Mouse (Mus musculus): Measurements from ENCODE around the gene Mapk11.

GRCm38 (mm10) chr15:89179630-89179964, 30.2 kb upstream of the Mapk11 start:
- no peak for TF ChIP-seq CTCF (IDR thresholded peaks at IDR 0.05; ENCODE audit: low read depth)
- TF ChIP-seq EP300 (IDR thresholded peaks at IDR 0.05; ENCODE audit: low read depth) = no peak

Measured in heart, postnatal 0 days (tissue).